Mouse (Mus musculus) kidney, postnatal 10 days (tissue): ENCODE data around the gene C2cd5.

Source experiments
- DNase-seq: peaks from one replicate; pipeline ENCODE4 v3.0.0; 2021; ENCODE audit warnings: mixed read lengths

The C2cd5 gene

DNA sequence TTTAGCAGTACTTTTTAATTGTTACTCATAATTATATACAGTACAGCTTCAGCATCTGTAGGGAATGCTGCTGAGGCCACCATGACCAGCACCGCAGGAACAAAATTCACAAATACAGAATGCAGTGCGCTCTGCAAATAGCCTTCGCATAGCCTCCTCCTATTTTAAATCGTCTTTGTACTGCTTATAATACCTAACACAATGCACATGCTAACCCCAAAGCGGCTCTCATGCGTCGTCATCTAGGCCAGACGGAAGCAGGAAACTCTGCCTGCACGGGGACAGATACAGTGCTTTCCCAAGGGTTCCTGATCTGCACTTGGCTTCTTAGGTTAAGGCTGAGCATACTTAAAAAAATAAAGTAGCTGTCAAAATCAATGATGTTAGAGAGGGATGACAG is 29.2 kb downstream of the C2cd5 start:
- no peak for DNase-seq

DNA sequence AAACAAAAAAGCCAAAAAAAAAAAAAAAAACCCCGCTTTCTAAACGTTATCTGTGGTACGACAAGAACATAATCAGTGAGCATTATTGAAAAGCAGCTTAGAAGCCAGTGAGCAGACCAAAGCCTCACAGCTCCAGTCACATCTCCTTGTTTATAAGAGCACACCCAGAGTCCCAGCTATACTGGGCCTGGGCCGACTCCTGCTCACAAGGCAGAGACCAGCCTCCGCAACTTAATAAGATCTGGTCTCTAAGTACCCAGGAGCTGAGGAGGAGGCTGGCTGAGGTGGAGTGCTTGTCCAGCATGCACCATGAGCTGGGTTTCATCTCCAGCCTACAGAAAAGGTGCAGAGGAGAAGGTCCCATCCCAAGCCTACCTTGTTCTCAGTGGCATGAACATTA is 29.9 kb downstream of the C2cd5 start:
- no peak for DNase-seq

DNA sequence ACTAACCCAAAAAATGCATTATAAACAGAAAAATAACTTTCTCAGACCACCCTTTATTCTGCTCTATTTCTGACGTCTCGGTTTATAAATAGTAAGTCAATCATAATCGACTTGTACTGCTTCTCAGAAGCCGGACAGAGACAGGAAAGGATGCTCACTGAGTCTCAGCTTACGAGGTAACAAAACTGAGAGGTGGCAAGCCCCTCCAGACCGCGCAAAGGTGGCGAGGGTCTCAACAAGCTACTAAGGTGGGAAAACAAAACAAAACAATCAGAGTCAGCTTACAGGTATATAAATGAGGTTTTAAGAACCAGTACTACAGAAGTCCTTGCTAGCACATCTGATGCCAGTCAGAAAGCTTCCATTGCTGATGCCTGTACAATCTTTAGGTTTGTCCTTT is 30.3 kb downstream of the C2cd5 start:
- DNase-seq: no peak

DNA sequence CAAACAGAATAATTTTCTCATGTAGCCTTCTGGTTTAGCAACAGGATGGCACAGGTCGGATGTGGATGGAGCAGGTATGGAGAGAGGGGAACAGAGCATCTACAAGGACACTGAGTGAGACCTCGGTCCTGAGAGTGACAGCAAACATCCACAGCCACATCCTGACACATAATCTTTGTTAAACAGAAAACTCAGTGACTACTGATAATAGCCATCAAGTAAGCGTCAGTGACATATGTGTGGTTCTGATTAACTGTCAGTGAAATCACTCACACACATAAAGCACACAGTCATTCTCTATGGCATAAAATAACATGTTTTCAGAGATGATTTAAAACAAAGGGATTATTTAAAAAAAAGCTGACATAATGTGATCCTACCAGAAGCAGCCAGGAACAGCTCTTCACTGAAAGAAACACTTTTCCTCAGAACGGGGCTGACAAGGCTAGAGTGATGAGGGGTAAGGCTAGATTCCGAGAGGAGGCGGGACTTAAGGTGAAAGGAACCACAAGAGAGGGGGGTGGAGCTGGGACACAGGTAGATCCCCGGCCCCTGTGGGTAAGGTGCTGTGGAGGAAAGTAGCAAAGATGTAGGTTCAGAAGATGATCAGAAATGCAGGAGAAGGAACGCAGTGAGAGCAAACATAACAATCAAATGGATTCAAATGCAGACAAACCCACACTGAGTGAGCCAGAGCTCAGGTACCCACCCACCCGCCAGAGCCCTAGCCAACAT is 31.6 kb downstream of the C2cd5 start:
- DNase-seq: no peak

DNA sequence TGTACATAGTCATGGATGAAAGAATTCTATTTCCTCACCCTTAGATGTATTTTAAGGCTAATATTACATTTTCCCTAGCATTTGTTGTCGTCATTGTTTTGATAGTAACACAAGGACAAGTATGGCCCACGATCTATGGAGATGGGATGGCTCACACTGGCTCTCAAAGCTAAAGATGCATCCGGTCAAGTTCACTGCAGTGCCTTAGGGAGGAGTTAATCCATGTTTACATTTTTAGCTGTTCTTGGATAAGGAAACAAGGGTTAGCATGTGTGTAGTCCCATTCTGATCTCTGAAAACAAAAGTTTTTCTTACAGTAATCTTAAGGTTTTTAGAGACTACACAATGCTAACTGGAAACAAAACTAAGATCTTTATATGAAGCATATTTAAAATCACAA is 32.3 kb downstream of the C2cd5 start:
- DNase-seq: no peak

DNA sequence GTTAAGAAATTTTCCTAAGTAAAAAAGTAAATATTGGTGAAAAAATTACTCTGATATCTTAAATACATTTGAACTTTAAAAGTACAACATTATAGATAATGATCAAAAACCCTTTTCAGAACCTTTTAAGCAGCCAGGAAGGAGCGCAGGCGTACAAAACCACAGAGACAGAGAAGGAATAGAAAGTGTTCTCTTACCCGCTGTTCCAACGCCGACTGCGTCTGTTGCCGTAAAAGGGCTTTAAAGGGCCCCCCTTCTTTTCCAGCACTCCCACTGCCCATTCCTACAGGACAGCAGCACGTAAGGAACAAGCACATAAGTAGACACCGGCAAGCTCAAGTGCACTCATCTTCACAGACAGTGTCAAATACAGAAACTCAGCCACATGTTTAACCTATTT is 33.1 kb downstream of the C2cd5 start:
- DNase-seq: no peak

DNA sequence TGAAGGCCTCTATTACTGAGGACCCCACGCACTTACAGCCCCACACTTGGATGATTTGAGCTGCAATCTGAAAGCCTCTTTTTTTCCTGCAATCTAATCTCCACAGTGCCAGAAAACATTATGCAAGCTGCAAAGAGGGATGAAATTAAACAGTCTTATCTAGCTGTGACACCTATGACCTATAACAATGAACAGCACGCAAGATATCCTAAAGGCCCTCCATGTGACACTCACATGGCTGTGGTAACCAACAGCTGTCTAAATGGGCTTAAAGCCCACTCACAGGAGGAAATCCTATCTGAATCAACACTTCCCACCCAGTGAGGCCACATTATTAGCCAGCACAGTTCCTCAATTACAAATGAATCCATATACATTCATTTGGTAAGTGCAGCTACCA is 35.9 kb downstream of the C2cd5 start:
- DNase-seq: peak; percentile 7

DNA sequence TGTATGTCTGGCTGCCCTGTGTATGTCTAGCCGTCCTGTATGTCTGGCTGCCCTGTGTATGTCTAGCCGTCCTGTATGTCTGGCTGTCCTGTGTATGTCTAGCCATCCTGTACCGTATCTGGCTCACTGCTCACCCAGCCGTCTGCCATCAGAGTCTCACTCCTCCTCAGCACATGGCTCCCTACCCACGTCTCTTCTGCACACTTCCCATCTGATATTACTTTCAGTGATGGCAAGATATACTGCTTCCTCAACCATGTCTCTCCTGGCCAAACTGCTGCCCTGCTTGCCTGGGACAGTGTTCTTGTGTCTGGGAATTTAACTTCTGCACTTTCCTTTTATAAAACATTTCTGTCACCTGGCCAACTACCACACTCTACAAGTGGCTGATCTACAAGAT is 42.3 kb downstream of the C2cd5 start:
- DNase-seq: no peak

DNA sequence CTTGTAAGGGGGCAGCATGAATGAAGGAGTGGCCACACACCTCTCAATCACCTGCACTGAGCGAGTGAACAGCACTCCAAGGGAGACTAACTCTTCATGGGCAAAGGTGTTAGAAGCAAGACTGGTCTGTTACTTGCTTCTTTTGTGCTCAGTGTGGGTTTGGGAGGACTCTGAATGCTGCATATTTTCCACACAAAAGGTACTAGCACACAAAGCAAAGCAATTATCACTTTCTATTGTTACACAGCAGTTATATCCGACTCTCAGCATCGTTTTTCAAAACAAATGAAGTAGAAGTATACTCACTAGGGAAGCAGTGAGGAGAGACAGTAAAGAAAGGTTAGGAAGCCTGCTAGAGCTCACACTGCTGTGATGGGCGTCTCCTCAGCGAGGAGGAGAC is 48.4 kb downstream of the C2cd5 start:
- no peak for DNase-seq

DNA sequence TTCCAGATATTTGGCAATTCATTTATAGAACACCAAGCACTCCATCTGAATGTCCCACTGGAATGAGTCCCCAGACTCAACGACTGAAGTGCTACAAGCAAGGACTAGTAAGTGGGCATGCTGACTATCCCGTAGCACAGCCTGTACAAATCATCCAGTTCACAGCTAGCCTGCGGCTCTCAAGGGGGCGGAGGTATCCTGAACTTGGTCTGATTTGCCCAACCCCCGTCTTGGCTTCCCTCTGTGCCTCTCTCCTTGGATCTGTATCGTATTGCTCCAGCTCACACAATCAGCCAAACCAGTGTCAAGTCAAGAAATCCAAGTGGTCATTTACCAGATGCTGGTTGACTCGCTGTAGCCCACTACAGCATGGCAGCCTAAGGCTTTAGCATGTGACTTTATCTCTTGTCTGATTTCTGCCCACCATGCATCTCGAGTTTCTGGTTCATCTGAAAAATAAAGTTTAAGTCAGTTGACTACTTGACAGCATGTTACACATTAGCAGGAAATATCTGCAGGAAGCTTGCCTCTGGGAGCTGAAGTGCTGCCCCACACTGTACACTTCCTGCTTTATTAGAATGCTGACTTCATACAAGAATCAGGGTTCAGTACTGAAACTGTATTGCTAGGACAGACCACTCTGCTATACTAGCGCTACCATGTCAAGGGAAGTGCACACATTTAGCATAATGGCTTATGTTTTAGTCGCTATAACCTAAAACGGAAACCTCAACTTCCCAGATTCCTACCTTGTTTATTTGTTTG is 50.0 kb downstream of the C2cd5 start:
- peak; percentile 19 for DNase-seq

DNA sequence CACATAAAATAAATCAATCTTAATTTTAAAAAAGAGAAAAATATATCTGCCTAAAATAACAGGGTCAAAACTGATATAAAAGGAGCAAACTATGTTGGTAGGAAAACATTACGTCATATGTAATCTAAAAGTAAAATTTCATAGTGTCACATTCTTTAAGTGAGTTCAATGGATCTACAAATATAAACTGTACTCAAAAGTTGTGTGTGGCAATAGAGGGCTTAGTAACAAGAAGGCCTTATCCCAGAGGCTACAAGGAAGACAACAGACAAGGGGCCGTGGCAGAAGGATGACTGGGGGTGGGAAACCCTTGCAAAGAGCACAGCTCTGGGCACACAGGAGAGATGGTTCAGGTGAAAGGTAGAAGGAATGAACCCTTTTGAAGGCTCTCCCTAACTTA is 50.8 kb downstream of the C2cd5 start:
- no peak for DNase-seq

DNA sequence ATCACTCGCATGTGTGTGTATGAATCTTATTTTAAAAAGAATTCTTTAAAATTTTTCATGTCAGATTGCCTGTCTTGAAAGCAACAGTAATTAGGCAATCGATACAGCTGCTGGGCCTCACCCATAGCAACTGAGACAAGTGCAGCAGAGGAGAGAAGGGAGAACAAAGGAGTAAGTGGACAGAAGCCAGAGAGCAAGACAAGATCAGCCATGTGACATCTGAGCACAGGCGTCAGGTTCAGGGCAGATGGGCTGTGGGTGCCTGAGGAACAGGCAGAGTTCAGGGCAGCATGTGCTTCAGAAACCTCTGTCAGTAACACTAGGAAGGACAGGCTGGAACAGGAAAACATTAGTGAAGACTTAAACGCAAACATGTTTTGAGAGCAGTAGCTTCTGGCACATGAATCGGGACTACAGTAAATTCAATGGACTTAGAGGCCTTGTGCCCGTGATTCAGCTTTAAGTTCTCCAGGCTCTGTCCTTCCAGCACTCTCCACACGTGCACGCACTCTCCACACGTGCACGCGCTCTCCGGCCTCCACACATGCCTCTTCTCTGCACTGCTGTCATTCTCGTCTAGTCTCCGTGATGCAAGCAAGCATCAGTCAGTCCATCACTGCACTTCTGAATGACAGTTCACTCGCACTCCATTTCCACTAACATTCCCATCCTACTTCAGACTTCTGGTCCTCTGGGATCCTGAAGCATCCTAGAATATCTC is 52.2 kb downstream of the C2cd5 start:
- DNase-seq: peak; percentile 2

DNA sequence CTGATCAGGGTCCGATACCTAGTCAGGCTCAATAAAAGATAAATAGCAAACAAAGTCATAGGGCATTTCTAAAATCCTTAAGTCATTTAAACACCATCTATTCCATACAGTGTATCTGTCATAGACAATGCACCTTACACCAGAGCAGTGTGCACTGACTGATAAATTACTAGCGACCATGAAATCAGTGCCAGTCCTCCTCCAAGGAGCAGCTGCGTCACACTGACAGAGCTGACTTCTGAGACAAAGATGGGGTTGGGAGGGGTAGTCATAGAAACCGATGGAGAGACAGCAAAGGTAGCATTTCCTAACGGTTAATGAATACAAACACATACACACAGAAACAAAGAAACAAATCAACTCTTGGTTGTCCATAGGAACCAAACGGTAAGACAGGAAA is 58.4 kb downstream of the C2cd5 start:
- DNase-seq: no peak

DNA sequence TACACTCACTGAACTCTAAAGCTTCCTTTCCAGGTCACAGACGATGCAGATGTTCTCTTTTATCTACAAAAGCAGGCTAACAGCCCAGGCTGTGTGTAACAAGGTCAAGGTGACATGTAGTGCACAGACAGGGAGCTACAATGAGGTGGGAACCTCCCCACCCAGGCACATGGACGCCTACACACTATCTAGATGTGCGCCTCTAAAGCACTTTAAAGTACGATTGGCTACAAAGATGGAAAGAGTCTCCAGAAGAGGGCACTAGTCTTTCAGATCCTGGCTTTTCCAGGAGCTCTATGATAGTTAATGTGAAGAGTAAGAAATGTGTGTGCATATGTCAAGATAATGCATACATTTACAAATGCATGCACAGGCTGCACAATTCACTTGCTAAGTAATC is 64.7 kb downstream of the C2cd5 start:
- DNase-seq: no peak

DNA sequence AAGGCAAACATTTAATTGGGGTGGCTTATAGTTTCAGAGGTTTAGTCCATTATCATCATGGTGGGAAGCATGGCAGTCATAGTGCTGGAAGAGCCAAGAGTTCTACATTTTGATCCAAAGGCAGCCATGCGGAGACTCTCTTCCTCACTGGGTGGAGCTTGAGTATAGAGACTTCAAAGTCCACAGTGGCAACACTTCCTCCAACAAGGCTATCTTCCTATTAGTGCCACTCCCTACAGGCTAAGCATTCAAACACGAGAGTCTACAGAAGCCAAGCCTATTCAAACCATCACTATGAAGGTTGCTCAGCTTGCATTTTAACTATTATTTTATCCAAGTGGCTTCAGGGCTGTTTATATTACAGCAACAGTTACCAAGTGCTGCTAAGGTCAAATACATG is 65.4 kb downstream of the C2cd5 start:
- DNase-seq: no peak

DNA sequence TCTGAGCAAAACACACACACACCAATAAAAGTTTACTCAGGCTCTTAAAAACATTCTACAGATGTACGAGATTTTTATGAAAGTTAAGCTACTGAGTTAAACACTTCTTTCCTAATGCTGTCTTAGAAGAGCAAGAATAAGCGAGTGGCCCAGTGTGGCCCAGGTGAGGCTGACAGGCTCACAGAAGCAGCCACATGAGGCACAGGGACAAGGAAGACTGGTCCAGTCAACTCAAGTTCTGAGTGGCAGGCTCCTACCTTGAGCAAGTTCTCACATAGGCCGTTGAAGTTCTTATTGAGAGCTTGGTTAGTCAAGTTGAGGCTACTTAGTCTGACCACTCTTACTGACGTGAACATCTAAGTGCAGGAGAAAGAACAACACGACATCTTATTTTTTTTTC is 69.4 kb downstream of the C2cd5 start:
- DNase-seq: no peak

DNA sequence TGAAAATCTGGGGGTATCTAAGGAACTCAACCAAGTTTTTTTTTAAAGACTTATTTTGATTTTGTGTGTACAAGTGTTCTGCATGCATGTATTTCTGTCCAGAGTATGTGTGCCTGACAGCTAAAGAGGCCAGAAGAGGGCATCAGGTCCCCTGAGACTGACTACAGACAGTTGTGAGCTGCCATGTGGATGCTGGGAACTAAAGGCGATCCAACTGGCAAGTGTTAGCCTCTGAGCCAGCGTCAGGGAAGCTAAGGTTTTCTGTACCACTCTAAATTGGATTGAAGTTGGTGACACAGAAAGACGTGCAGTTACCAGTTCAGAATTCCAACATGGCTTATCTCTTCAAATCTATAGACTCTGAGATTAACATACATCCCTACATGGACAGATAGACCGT is 72.0 kb downstream of the C2cd5 start:
- DNase-seq: no peak

DNA sequence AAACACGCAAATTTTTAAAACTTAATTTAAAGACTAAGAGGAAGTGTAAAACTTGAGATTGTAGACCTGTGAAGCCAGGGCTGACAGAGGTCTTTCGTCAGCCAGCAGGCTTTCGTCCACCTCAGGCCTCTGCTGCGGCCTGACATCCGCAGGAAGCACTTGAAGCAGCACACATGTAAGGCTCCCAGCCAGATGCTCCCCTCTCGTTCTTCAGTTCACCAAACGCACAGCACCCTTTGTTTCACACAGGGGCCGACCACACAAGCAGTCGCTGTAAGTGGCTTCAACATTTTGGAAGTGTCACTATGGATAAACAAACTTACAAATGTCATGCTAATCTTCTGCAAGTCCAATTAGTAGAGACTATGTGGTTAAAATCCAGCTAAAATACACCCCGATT is 72.5 kb downstream of the C2cd5 start:
- DNase-seq: peak; percentile 19

DNA sequence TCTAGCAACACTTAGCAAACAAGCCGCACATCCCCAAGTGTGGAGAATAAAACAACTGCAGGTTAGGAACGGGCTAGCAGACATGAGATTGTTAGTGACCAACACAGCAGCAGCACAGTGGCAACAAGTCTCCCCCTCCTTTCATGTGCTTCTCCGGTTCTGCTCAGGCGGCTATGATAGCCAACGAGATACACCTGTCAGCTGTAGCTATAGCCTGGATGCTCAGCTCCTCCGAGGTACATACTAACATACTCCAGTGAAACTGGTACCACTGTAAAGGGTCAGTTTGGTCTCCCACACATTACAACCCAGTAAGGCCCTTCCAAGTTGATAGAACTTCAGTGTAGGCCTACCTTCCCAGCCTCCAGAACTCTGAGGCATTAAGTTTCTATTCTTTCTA is 76.2 kb downstream of the C2cd5 start:
- DNase-seq: no peak

DNA sequence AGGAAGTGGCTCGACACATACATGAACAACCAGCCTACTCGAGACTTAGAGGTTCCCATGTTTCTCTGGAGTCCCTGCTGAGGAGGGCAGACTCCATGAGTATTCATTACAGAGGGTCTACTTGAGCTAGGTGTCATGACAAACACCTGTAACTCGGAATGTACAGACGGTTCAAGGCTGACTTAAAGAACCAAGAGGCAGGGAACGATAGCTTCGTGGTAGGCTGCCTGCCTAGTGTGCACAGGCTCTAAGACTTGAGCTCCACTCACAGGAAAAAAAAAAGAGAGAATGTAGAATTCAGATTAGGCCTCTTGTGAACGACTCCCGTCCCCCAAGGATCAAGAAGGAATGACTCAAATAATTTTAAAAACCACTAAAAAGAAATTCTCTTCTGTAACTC is 78.2 kb downstream of the C2cd5 start:
- DNase-seq: no peak

DNA sequence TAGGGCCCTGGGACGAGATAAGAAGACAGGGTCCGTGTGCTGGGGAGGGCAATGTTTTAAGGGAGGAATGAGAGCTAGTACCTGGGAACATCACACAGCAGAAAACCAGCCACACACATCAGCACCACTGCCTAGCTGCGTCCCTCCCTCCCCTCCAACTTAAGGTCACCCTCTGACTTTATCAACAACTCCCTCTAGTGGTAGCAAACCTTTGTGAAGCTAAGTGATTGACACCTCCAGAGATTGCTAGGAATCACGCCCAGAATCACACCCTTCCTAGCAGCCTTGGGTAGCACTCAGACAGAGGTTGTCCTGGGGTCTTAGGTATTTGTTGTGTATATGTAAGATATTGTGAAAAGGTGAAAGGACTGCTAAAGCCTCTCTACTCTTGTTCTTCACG is 79.3 kb downstream of the C2cd5 start:
- no peak for DNase-seq

DNA sequence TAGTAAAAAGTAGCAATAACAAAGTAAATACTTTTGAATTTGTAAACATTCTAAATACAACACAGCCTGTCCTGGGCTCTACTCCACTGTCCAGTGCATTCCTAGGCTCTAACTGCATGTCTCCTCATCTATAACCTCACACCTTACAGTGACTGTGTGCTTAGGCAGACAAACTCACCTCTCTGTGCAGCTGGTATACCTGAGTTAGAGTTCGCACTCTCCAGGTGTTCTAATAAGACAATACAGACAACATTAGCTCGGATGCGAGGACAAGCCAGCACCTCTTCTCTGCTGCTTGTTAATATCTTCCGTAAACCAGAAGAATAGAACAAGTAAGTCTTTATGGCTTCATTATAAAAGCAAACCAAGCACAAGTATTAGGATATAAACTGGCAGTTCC is 79.8 kb downstream of the C2cd5 start:
- DNase-seq: no peak

DNA sequence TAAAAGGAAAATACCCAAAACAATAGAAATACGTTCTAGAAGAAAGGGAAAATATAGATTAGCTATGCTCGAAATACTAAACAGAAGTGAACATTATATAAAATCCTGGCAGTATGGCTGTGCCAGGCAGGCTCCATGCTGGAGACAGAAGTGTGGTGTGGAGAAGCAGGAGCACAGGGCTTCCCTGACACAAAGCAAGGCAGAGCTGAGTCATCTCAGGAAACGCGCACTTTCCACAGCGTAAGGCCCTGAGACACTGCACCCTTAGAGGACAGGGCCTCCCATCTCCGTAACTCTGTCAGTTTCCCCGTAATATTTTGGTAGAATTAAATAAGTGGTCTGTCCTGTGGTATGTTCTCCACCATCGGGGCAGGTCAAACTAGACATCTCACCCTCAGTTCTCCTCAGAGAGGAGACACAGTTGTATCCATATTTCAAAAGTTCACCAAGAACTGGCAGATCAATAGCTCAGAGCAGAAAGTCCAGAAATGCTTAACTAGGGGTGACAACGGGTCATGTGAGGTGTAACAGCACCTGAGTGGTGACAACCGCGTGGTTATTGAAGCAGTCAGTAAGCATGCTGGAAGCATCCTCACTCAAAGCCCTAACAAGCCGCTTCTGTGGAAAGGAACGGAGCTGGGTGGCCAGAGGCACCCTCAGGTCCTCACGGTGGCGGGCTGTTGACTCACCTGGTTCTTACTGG is 87.3 kb downstream of the C2cd5 start:
- no peak for DNase-seq

DNA sequence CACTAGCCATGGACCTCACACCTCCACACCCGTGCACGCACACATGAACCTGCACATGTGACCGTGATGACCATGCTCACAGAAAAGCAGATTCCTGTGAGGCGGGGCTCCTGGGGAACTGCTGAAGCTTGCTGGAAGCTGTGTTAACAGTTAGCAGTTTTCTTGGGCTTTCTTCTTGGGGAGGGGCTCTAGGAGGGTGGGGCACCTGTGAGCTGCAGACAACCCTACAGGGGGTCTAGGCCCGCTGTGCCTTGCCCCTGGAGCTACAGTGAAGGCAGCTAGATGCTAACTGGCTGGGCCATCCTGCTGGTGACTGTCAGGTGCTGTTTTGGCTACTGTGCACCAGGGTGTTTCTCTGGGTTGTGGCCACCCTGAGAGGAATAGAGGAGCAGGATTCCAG is 91.1 kb downstream of the C2cd5 start:
- no peak for DNase-seq
